Mouse (Mus musculus): ENCODE results near the gene Osbpl11. TPM values are rescaled to one million over a fixed set of nuclear protein-coding genes. Genes with fewer than 3 reads are reported as not detected.

The Osbpl11 gene
- polyA plus RNA-seq, 1 experiment from 2014 or later = 16.7 TPM

GRCm38 (mm10) chr16:33242046-33242445 is 57.2 kb downstream of the Osbpl11 start:
- Histone ChIP-seq H3K9me3 (ENCODE audit: control insufficient read depth, low read length) (no peaks in the 10 kb centered on the region), H3K4me1 (ENCODE audit: control insufficient read depth in 2 of 2, insufficient read depth in 2 of 2, low read length in 2 of 2) (peaks cover 0 to 3% of the 10 kb centered on the region in 2 experiments; a peak in 1 of 4 replicates), H3K27me3 (ENCODE audit: control insufficient read depth, insufficient read depth, low read length) (no peaks in the 10 kb centered on the region), H3K27ac (replicated peaks in 1 of 2; ENCODE audit: control insufficient read depth in 1 of 2, insufficient read depth in 1 of 2, low read depth in 2 of 2, low read length in 2 of 2) (no peak overlapping the region), H3K4me3 (ENCODE audit: control insufficient read depth in 1 of 2, insufficient read depth in 1 of 2, low read depth in 1 of 2, low read length in 2 of 2) (no peak overlapping the region), H3K36me3 (ENCODE audit: control insufficient read depth, insufficient read depth, low read length) (peaks cover 76% of the 10 kb centered on the region), H3K4me2 (ENCODE audit: low read length) (no peak overlapping the region), H3K9ac (ENCODE audit: low read length) (no peak overlapping the region)
- ATAC-seq (ENCODE audit: insufficient number of reproducible peaks, insufficient read depth, low FRiP score, low read depth) = no peak
- WGBS = 68% methylated on average over 6 of the region's 6 CpGs

DNA sequence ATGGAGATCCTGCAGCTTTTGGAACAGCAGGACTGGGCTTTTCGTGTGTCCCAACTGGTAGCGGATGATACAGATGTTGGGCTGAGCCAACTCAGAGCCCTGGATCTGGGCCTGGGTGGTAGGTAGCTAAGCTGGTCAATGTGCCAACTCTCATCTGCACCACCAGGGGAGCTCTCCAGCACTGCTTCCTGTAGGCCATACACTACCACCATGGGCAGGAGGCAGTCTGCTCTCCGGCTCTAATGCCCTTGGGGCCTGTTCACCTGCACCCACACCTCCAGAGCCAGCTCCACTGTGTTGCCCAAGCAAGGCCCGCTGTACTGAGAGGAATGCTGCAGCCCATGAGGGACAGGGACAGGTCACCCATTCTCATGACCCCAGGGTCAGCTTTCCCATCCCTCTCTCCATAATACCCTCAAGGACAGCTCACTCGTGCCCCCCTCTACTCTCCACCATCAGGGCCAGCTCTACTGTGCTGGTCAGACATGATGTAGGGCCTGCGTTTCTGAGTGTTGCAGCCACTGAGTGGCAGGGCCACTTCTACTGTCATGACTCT is 59.3 kb downstream of the Osbpl11 start:
- no peak overlapping the region for H3K4me3 ChIP-seq (ENCODE audit: control insufficient read depth in 1 of 2, insufficient read depth in 1 of 2, low read depth in 1 of 2, low read length in 2 of 2)
- WGBS = 87% methylated on average over 6 of the region's 6 CpGs
- no peak overlapping the region for H3K4me2 ChIP-seq (ENCODE audit: low read length)
- ATAC-seq (ENCODE audit: insufficient number of reproducible peaks, insufficient read depth, low FRiP score, low read depth) = no peak
- no peak overlapping the region for H3K27ac ChIP-seq (replicated peaks in 1 of 2; ENCODE audit: control insufficient read depth in 1 of 2, insufficient read depth in 1 of 2, low read depth in 2 of 2, low read length in 2 of 2)
- no peaks in the 10 kb centered on the region for H3K27me3 ChIP-seq (ENCODE audit: control insufficient read depth, insufficient read depth, low read length)
- peaks cover 0 to 3% of the 10 kb centered on the region in 2 experiments; a peak in 1 of 4 replicates for H3K4me1 ChIP-seq (ENCODE audit: control insufficient read depth in 2 of 2, insufficient read depth in 2 of 2, low read length in 2 of 2)
- no peaks in the 10 kb centered on the region for H3K9me3 ChIP-seq (ENCODE audit: control insufficient read depth, low read length)
- peaks cover 56% of the 10 kb centered on the region for H3K36me3 ChIP-seq (ENCODE audit: control insufficient read depth, insufficient read depth, low read length)
- no peak overlapping the region for H3K9ac ChIP-seq (ENCODE audit: low read length)

GRCm38 (mm10) chr16:33244933-33245470 is 60.1 kb downstream of the Osbpl11 start:
- H3K9me3 ChIP-seq (ENCODE audit: control insufficient read depth, low read length) = no peaks in the 10 kb centered on the region
- peaks cover 0 to 3% of the 10 kb centered on the region in 2 experiments; a peak in 1 of 4 replicates for H3K4me1 ChIP-seq (ENCODE audit: control insufficient read depth in 2 of 2, insufficient read depth in 2 of 2, low read length in 2 of 2)
- WGBS = 85% methylated on average over 9 of the region's 9 CpGs
- no peak overlapping the region for H3K4me3 ChIP-seq (ENCODE audit: control insufficient read depth in 1 of 2, insufficient read depth in 1 of 2, low read depth in 1 of 2, low read length in 2 of 2)
- no peak overlapping the region for H3K27ac ChIP-seq (replicated peaks in 1 of 2; ENCODE audit: control insufficient read depth in 1 of 2, insufficient read depth in 1 of 2, low read depth in 2 of 2, low read length in 2 of 2)
- no peak overlapping the region for H3K9ac ChIP-seq (ENCODE audit: low read length)
- no peak overlapping the region for H3K4me2 ChIP-seq (ENCODE audit: low read length)
- no peaks in the 10 kb centered on the region for H3K27me3 ChIP-seq (ENCODE audit: control insufficient read depth, insufficient read depth, low read length)
- ATAC-seq (ENCODE audit: insufficient number of reproducible peaks, insufficient read depth, low FRiP score, low read depth) = no peak
- H3K36me3 ChIP-seq (ENCODE audit: control insufficient read depth, insufficient read depth, low read length) = peaks cover 48% of the 10 kb centered on the region

DNA sequence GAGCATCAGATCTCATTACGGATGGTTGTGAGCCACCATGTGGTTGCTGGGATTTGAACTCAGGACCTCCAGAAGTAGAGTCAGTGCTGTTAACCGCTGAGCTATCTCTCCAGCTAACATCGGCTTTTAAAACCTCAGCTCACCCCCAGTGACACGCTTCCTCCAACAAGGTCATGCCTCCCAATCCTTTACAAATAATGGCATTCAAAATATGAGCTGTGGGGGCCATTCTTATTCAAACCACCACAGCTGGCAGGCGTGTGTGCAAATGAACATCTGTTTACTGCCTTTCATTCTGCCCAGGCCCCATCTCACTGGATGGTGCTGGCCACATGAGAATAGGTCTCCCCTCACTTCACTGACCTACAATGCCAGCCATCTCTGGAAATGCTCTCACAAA is 61.7 kb downstream of the Osbpl11 start:
- ATAC-seq (ENCODE audit: insufficient number of reproducible peaks, insufficient read depth, low FRiP score, low read depth) = no peak
- WGBS = 87% methylated on average over 5 of the region's 5 CpGs
- Histone ChIP-seq H3K36me3 (ENCODE audit: control insufficient read depth, insufficient read depth, low read length) (peaks cover 33% of the 10 kb centered on the region), H3K27me3 (ENCODE audit: control insufficient read depth, insufficient read depth, low read length) (no peaks in the 10 kb centered on the region), H3K9ac (ENCODE audit: low read length) (no peak overlapping the region), H3K9me3 (ENCODE audit: control insufficient read depth, low read length) (no peaks in the 10 kb centered on the region), H3K4me1 (ENCODE audit: control insufficient read depth in 2 of 2, insufficient read depth in 2 of 2, low read length in 2 of 2) (peaks cover 3 to 4% of the 10 kb centered on the region in 2 experiments; a peak in 2 of 4 replicates), H3K27ac (replicated peaks in 1 of 2; ENCODE audit: control insufficient read depth in 1 of 2, insufficient read depth in 1 of 2, low read depth in 2 of 2, low read length in 2 of 2) (no peak overlapping the region), H3K4me2 (ENCODE audit: low read length) (no peak overlapping the region), H3K4me3 (ENCODE audit: control insufficient read depth in 1 of 2, insufficient read depth in 1 of 2, low read depth in 1 of 2, low read length in 2 of 2) (no peak overlapping the region)

GRCm38 (mm10) chr16:33247006-33247405 is 62.1 kb downstream of the Osbpl11 start:
- 78% methylated on average over 2 of the region's 2 CpGs for WGBS
- no peaks in the 10 kb centered on the region for H3K9me3 ChIP-seq (ENCODE audit: control insufficient read depth, low read length)
- no peaks in the 10 kb centered on the region for H3K27me3 ChIP-seq (ENCODE audit: control insufficient read depth, insufficient read depth, low read length)
- no peak overlapping the region for H3K27ac ChIP-seq (replicated peaks in 1 of 2; ENCODE audit: control insufficient read depth in 1 of 2, insufficient read depth in 1 of 2, low read depth in 2 of 2, low read length in 2 of 2)
- no peak overlapping the region for H3K4me2 ChIP-seq (ENCODE audit: low read length)
- ATAC-seq (ENCODE audit: insufficient number of reproducible peaks, insufficient read depth, low FRiP score, low read depth) = no peak
- H3K4me1 ChIP-seq (ENCODE audit: control insufficient read depth in 2 of 2, insufficient read depth in 2 of 2, low read length in 2 of 2) = peaks cover 3 to 4% of the 10 kb centered on the region in 2 experiments; a peak in 2 of 4 replicates
- peaks cover 28% of the 10 kb centered on the region for H3K36me3 ChIP-seq (ENCODE audit: control insufficient read depth, insufficient read depth, low read length)
- no peak overlapping the region for H3K9ac ChIP-seq (ENCODE audit: low read length)
- H3K4me3 ChIP-seq (ENCODE audit: control insufficient read depth in 1 of 2, insufficient read depth in 1 of 2, low read depth in 1 of 2, low read length in 2 of 2) = no peak overlapping the region

GRCm38 (mm10) chr16:33250651-33251120 is 65.8 kb downstream of the Osbpl11 start:
- peak overlapping the region; percentile 28 to 87 for H3K27ac ChIP-seq (replicated peaks in 1 of 2; ENCODE audit: control insufficient read depth in 1 of 2, insufficient read depth in 1 of 2, low read depth in 2 of 2, low read length in 2 of 2)
- H3K9me3 ChIP-seq (ENCODE audit: control insufficient read depth, low read length) = no peaks in the 10 kb centered on the region
- no peaks in the 10 kb centered on the region for H3K27me3 ChIP-seq (ENCODE audit: control insufficient read depth, insufficient read depth, low read length)
- ATAC-seq (ENCODE audit: insufficient number of reproducible peaks, insufficient read depth, low FRiP score, low read depth) = no peak
- peaks cover 2 to 17% of the 10 kb centered on the region in 2 experiments; a peak in 1 of 4 replicates for H3K4me1 ChIP-seq (ENCODE audit: control insufficient read depth in 2 of 2, insufficient read depth in 2 of 2, low read length in 2 of 2)
- WGBS = 22% methylated on average over 9 of the region's 9 CpGs
- H3K4me2 ChIP-seq (ENCODE audit: low read length) = peak overlapping the region; percentile 75
- H3K9ac ChIP-seq (ENCODE audit: low read length) = peak overlapping the region; percentile 92
- H3K36me3 ChIP-seq (ENCODE audit: control insufficient read depth, insufficient read depth, low read length) = peaks cover 4% of the 10 kb centered on the region; the same call in 1 of the 2 replicates
- H3K4me3 ChIP-seq (ENCODE audit: control insufficient read depth in 1 of 2, insufficient read depth in 1 of 2, low read depth in 1 of 2, low read length in 2 of 2) = peak overlapping the region; percentile 89 to 99

GRCm38 (mm10) chr16:33251194-33252051 is 66.6 kb downstream of the Osbpl11 start, which contains the start of gene Snx4:
Gene Snx4 (plus strand): TSS chr16:33251442.
- Histone ChIP-seq H3K4me3 (ENCODE audit: control insufficient read depth in 1 of 2, insufficient read depth in 1 of 2, low read depth in 1 of 2, low read length in 2 of 2) (peak within 1 kb of the TSS; percentile 89 to 99), H3K4me1 (ENCODE audit: control insufficient read depth in 2 of 2, insufficient read depth in 2 of 2, low read length in 2 of 2) (peaks cover 2 to 17% of the 10 kb centered on the region in 2 experiments; a peak in 1 of 4 replicates), H3K36me3 (ENCODE audit: control insufficient read depth, insufficient read depth, low read length) (no peaks in the 10 kb centered on the region), H3K9me3 (ENCODE audit: control insufficient read depth, low read length) (no peaks in the 10 kb centered on the region), H3K4me2 (ENCODE audit: low read length) (peak within 1 kb of the TSS; percentile 75), H3K27me3 (ENCODE audit: control insufficient read depth, insufficient read depth, low read length) (no peaks in the 10 kb centered on the region), H3K27ac (replicated peaks in 1 of 2; ENCODE audit: control insufficient read depth in 1 of 2, insufficient read depth in 1 of 2, low read depth in 2 of 2, low read length in 2 of 2) (peak within 1 kb of the TSS; percentile 82 to 87), H3K9ac (ENCODE audit: low read length) (peak within 1 kb of the TSS; percentile 92)
- ATAC-seq (ENCODE audit: insufficient number of reproducible peaks, insufficient read depth, low FRiP score, low read depth) = peak; percentile 91
- WGBS = under 1% methylated on average over 72 of the region's 72 CpGs

Measured in heart, embryonic 14.5 days (tissue).